Mouse (Mus musculus) limb, embryonic 10.5 days (tissue): Measurements from ENCODE around the gene Vmn2r52. TPM values are rescaled to one million over a fixed set of nuclear protein-coding genes. Genes with fewer than 3 reads are reported as not detected.
"Not testable (repeated sequence)": the region's sequence is repeated elsewhere in the genome, so short reads cannot be mapped to it uniquely, and the experiment has no call there.

Experiments used
- DNase-seq: peaks from one replicate; pipeline ENCODE4 v3.0.0-alpha.2; 2017; ENCODE audit warnings: low spot score
- H3K27ac ChIP-seq: fragments of 300-500 bp; sonication (generic); 2 replicates; pipeline ENCODE4 v1.5.1; 2016; ENCODE audit warnings: mild to moderate bottlenecking
- H3K27me3 ChIP-seq: fragments of 300-500 bp; sonication (generic); 2 replicates; pipeline ENCODE4 v1.6.1; 2016; ENCODE audit warnings: low read depth, mild to moderate bottlenecking; ENCODE audit not compliant: poor library complexity, severe bottlenecking
- H3K36me3 ChIP-seq: fragments of 300-500 bp; sonication (generic); 2 replicates; pipeline ENCODE4 v1.6.1; 2016; ENCODE audit warnings: mild to moderate bottlenecking, moderate library complexity
- H3K4me1 ChIP-seq: fragments of 300-500 bp; sonication (generic); 2 replicates; pipeline ENCODE4 v1.6.1; 2016
- H3K4me3 ChIP-seq: fragments of 300-500 bp; sonication (generic); 2 replicates; pipeline ENCODE4 v1.5.1; 2016; ENCODE audit warnings: mild to moderate bottlenecking, moderate library complexity
- H3K9me3 ChIP-seq: fragments of 300-500 bp; sonication (generic); replicated peaks from 2 replicates; pipeline ENCODE4 v1.6.1; 2016; ENCODE audit warnings: mild to moderate bottlenecking
- WGBS: fragments of 180-500 bp; shearing (Covaris S2); methylation state at CpG from one replicate; pipeline ENCODE4 v1.1.7; 2016; 5-methylcytosine and 5-hydroxymethylcytosine counted together
- polyA plus RNA-seq: library from polyadenylated mRNA; unstranded; fragments of >200 nt; fragmentation: Nextera tagmentation; extraction: Ambion mirVana; gene quantifications from 2 replicates; pipeline ENCODE4 v1.2.1, GENCODE M21; 2016

Vmn2r52 gene
- not detected in 2 replicates for polyA plus RNA-seq

DNA sequence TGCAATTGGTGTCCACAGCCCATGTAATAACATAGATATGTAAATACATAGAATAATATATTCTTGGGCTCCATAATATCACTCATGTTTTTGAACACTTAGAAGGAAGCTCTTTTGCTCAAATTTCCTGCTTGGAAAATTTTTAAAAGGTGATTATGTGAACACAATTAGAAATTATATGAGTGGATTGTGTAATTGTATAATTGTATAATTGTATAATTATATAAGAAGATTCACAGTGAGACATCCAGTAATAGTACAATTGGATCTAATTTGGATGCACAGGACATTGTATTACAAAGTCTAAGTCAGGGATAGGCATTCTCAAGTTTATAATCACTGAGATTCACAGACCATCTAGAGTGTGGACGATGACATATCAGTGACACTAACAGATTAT lies at the start of gene Vmn2r52:
Gene Vmn2r52 (minus strand): TSS at position 101 of the 400 bp plus-strand sequence.
- Histone ChIP-seq H3K36me3 (no peaks in the 10 kb centered on the region), H3K9me3 (no peaks in the 10 kb centered on the region), H3K27ac (no peak within 1 kb of the TSS), H3K4me3 (no peak within 1 kb of the TSS), H3K4me1 (no peaks in the 10 kb centered on the region), H3K27me3 (no peaks in the 10 kb centered on the region)
- no peak for DNase-seq
- 91% methylated on average over 1 of the region's 1 CpGs for WGBS

DNA sequence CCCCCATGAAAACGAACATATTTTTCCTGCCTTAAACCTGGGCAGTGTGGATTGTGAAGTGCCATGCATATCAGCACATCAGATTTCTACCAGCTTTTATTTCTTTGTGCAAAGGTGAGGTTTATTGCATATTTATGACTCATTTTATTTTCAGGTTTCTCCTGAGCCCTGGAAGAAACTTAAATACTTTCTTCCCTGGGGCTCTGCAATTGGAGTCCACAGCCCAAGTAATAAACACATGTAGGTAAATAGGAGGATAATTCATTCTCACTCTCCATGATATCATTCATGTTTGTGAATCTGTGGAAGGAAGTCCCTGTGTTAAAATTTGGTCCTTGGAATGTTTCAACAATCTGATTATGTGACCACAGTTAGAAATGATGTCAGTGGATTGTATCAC lies 70.7 kb downstream of the Vmn2r52 start, which contains the start of gene Vmn2r51:
Gene Vmn2r51 (minus strand): TSS at position 101 of the 400 bp plus-strand sequence.
- H3K4me3 ChIP-seq, H3K27me3 ChIP-seq, H3K27ac ChIP-seq, H3K4me1 ChIP-seq, H3K36me3 ChIP-seq, DNase-seq, H3K9me3 ChIP-seq: not testable (repeated sequence)
- 73% methylated on average over 1 of the region's 1 CpGs for WGBS

Other genes starting within 250 kb of the Vmn2r52 start
- gene Vmn2r48, start 223.0 kb downstream of the Vmn2r52 start, polyA plus RNA-seq, result not detected in 2 replicates
- not detected in 2 replicates for gene Vmn2r49, start 184.3 kb downstream of the Vmn2r52 start, polyA plus RNA-seq
- not detected in 2 replicates for gene Vmn2r50, start 123.3 kb downstream of the Vmn2r52 start, polyA plus RNA-seq
- gene Vmn2r51, start 70.8 kb downstream of the Vmn2r52 start, polyA plus RNA-seq, result not detected in 2 replicates
- not detected in 2 replicates for gene Vmn1r66, start 101.4 kb upstream of the Vmn2r52 start, polyA plus RNA-seq